Mouse (Mus musculus) midbrain, embryonic 16.5 days (tissue): ENCODE data around the gene Plxna2. TPM values are rescaled to one million over a fixed set of nuclear protein-coding genes. Genes with fewer than 3 reads are reported as not detected.

Experiments
- ATAC-seq: fragments of 200-750 bp; cut with Nextera tagmentation; 2 replicates; pipeline ENCODE4 v1.8.0; 2017; ENCODE audit warnings: moderate TSS enrichment
- H3K27ac ChIP-seq: fragments of 300-500 bp; sonication (generic); 2 replicates; pipeline ENCODE4 v1.5.1; 2014; ENCODE audit warnings: mild to moderate bottlenecking, low read length, mixed read lengths
- H3K27me3 ChIP-seq: fragments of 300-500 bp; sonication (generic); 2 replicates; pipeline ENCODE4 v1.6.1; 2014; ENCODE audit warnings: low read depth, low read length, mixed read lengths; ENCODE audit not compliant: control insufficient read depth, insufficient read depth
- H3K36me3 ChIP-seq: fragments of 300-500 bp; sonication (generic); 2 replicates; pipeline ENCODE4 v1.6.1; 2014; ENCODE audit warnings: mild to moderate bottlenecking, low read length, moderate library complexity, mixed read lengths; ENCODE audit not compliant: control insufficient read depth, insufficient read depth
- H3K4me1 ChIP-seq: fragments of 300-500 bp; sonication (generic); 2 replicates; pipeline ENCODE4 v1.6.1; 2014; ENCODE audit warnings: mild to moderate bottlenecking, low read length, mixed read lengths; ENCODE audit not compliant: control insufficient read depth, insufficient read depth
- H3K4me2 ChIP-seq: fragments of 300-500 bp; sonication (generic); 2 replicates; pipeline ENCODE4 v1.6.1; 2014; ENCODE audit warnings: mild to moderate bottlenecking, low read length, mixed read lengths
- H3K4me3 ChIP-seq: fragments of 300-500 bp; sonication (generic); 2 replicates; pipeline ENCODE4 v1.5.1; 2014; ENCODE audit warnings: low read depth, mild to moderate bottlenecking, low read length, moderate library complexity, mixed read lengths
- H3K9ac ChIP-seq: fragments of 300-500 bp; sonication (generic); 2 replicates; pipeline ENCODE4 v1.6.1; 2014; ENCODE audit warnings: low read depth, low read length, mixed read lengths
- H3K9me3 ChIP-seq: fragments of 300-500 bp; sonication (generic); replicated peaks from 2 replicates; pipeline ENCODE4 v1.6.1; 2014; ENCODE audit warnings: mild to moderate bottlenecking, low read length, mixed read lengths; ENCODE audit not compliant: control insufficient read depth, poor library complexity, severe bottlenecking
- WGBS: fragments of 180-500 bp; shearing (Covaris S2); extraction: QIAGEN DNeasy Blood & Tissue Kit; methylation state at CpG from one replicate; pipeline ENCODE4 v1.1.7; 2014; 5-methylcytosine and 5-hydroxymethylcytosine counted together
- polyA plus RNA-seq: library from polyadenylated mRNA; unstranded; fragments of >200 nt; fragmentation: Nextera tagmentation; extraction: Ambion mirVana; gene quantifications from 2 replicates; pipeline ENCODE4 v1.2.1, GENCODE M21; 2015

Gene Plxna2
- polyA plus RNA-seq, result 18.1 and 22.0 TPM in 2 replicates

DNA sequence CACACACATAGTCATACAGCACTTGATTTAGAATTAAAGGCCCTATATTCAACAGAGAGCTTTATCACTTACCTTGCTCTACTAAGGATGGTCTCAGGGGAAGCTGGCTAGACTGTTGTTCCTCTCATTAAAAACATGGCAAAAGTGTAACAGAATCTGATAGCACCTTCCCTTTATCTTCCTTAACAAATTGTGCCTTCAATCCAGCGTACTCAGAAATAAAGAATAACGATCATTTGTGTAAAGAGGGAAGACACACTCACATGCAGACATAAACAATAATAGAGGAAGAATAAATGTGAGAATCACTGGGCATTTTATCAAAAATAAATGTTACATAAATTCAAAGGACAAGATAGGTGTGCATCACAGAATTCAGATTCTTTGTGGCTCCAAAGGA is at the start of gene Plxna2:
TSS of gene Plxna2 (plus strand) at position 301 of the 400 bp plus-strand sequence.
- Histone ChIP-seq H3K4me2 (peak within 1 kb of the TSS; percentile 88), H3K36me3 (no peaks in the 10 kb centered on the region), H3K27ac (peak within 1 kb of the TSS; percentile 85), H3K9me3 (no peaks in the 10 kb centered on the region), H3K9ac (peak within 1 kb of the TSS; percentile 98), H3K4me1 (peaks cover 24% of the 10 kb centered on the region), H3K27me3 (no peaks in the 10 kb centered on the region), H3K4me3 (peak within 1 kb of the TSS; percentile 93)
- ATAC-seq, result no peak
- whole genome bisulfite sequencing, result 95% methylated on average over 2 of the region's 2 CpGs

- H3K9ac ChIP-seq, result no peak overlapping the region
- 52% methylated on average over 3 of the region's 3 CpGs for WGBS
- no peak for ATAC-seq
- H3K4me1 ChIP-seq, result no peaks in the 10 kb centered on the region
- no peak overlapping the region for H3K4me2 ChIP-seq
- no peaks in the 10 kb centered on the region for H3K9me3 ChIP-seq
- H3K27ac ChIP-seq, result no peak overlapping the region
- no peak overlapping the region for H3K4me3 ChIP-seq
- H3K27me3 ChIP-seq, result no peaks in the 10 kb centered on the region
- no peaks in the 10 kb centered on the region for H3K36me3 ChIP-seq
These were observed 44.1 kb upstream of the Plxna2 start for GRCm38 (mm10) chr1:194573870-194574269.

DNA sequence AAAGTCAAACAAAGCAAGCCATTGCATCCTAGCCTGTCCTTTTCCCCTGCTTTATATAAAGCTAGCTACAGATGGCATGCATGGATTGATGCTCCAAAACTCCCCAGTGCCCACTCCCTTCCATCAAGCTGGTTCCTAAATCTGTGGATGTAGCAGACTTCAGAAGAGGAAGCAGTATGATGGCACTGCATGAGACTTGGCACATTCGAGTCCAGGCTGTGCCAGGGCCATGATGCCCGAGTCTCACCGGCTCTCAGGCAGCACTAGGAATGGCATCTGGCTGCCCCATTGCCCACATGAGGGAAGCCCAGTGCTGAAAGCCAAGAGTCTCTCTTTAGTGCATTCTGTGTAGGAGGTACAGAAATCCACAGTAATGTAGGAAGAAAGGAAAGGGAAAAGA is 39.7 kb upstream of the Plxna2 start:
- Histone ChIP-seq H3K9ac (no peak overlapping the region), H3K27me3 (no peaks in the 10 kb centered on the region), H3K4me3 (no peak overlapping the region), H3K4me2 (no peak overlapping the region), H3K4me1 (no peaks in the 10 kb centered on the region), H3K27ac (no peak overlapping the region), H3K9me3 (no peaks in the 10 kb centered on the region), H3K36me3 (no peaks in the 10 kb centered on the region)
- ATAC-seq, result peak; percentile 36; the same call in 1 of the 2 replicates
- 81% methylated on average over 3 of the region's 3 CpGs for WGBS

- no peaks in the 10 kb centered on the region for H3K36me3 ChIP-seq
- no peak overlapping the region for H3K4me2 ChIP-seq
- no peak overlapping the region for H3K27ac ChIP-seq
- H3K9me3 ChIP-seq, result no peaks in the 10 kb centered on the region
- H3K4me1 ChIP-seq, result no peaks in the 10 kb centered on the region
- H3K4me3 ChIP-seq, result no peak overlapping the region
- no peak overlapping the region for H3K9ac ChIP-seq
- no peak for ATAC-seq
- H3K27me3 ChIP-seq, result no peaks in the 10 kb centered on the region
These were observed 37.5 kb upstream of the Plxna2 start for GRCm38 (mm10) chr1:194580539-194580938.

GRCm38 (mm10) chr1:194586670-194587069 is 31.3 kb upstream of the Plxna2 start:
- Histone ChIP-seq H3K4me3 (no peak overlapping the region), H3K36me3 (no peaks in the 10 kb centered on the region), H3K4me1 (no peaks in the 10 kb centered on the region), H3K27me3 (no peaks in the 10 kb centered on the region), H3K9me3 (no peaks in the 10 kb centered on the region), H3K9ac (no peak overlapping the region), H3K4me2 (no peak overlapping the region), H3K27ac (no peak overlapping the region)
- ATAC-seq, result no peak
- 53% methylated on average over 1 of the region's 1 CpGs for WGBS

DNA sequence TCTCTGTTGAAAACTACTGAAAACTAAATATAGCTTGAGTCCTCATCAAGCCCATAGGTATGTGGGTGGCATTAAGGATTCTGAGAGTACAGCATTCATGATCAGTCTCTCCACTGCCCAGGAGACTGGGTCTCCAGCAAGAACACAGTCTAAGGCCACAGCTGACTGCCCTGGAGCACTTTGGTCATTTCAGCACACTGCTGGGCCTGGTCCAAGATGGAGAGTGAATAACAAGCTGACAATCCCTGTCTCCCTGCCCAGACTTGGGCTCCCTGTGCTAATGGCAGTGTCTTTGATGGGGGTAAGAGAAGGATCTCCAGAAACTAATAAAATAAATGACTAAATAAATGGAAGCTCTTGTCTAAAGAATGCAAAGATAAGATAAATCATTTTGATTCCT is 30.5 kb upstream of the Plxna2 start:
- no peak for ATAC-seq
- H3K27ac ChIP-seq, result no peak overlapping the region

DNA sequence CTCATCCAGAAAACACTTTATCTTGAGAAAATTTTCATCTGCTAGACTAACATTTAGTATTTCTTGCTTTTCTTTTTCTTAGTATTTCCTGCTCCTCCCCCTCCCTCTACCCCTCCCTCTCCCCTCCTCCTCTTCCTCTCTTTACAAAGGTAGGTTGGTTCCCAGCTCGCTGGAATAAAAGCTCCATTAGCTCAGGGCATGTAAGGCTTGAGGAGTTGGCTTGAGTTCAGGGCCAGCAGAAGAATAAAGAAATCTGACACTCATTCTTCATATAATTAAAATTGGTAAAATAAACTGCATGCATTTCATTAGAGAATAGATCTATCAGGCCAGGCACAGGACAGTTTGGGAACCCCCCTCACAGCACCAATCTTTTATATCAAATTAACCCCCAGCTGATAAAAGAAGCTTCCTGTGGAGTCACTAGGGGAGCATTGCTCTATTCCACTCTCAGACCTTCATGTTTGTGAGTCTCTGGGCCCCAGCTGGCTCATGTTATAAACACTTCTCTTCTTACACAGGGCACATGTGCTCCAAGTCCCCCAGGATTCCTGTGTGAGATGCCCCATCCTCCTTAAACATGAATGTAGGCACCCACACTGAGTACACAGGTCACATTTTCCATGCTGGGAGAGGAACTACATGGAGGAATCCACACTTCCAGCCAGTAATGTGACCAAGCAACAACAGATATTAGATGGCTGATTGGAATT is 29.9 kb upstream of the Plxna2 start:
- no peak overlapping the region for H3K9ac ChIP-seq
- no peak overlapping the region for H3K27ac ChIP-seq
- no peaks in the 10 kb centered on the region for H3K36me3 ChIP-seq
- H3K27me3 ChIP-seq, result no peaks in the 10 kb centered on the region
- no peaks in the 10 kb centered on the region for H3K9me3 ChIP-seq
- 17% methylated on average over 1 of the region's 1 CpGs for WGBS
- no peak overlapping the region for H3K4me3 ChIP-seq
- ATAC-seq, result no peak
- no peaks in the 10 kb centered on the region for H3K4me1 ChIP-seq
- no peak overlapping the region for H3K4me2 ChIP-seq

More for the DNA sequence above, 30.5 kb upstream of the Plxna2 start:
- Histone ChIP-seq H3K9me3 (no peaks in the 10 kb centered on the region), H3K36me3 (no peaks in the 10 kb centered on the region), H3K4me3 (no peak overlapping the region), H3K9ac (no peak overlapping the region), H3K4me1 (no peaks in the 10 kb centered on the region), H3K27me3 (no peaks in the 10 kb centered on the region), H3K4me2 (no peak overlapping the region)

DNA sequence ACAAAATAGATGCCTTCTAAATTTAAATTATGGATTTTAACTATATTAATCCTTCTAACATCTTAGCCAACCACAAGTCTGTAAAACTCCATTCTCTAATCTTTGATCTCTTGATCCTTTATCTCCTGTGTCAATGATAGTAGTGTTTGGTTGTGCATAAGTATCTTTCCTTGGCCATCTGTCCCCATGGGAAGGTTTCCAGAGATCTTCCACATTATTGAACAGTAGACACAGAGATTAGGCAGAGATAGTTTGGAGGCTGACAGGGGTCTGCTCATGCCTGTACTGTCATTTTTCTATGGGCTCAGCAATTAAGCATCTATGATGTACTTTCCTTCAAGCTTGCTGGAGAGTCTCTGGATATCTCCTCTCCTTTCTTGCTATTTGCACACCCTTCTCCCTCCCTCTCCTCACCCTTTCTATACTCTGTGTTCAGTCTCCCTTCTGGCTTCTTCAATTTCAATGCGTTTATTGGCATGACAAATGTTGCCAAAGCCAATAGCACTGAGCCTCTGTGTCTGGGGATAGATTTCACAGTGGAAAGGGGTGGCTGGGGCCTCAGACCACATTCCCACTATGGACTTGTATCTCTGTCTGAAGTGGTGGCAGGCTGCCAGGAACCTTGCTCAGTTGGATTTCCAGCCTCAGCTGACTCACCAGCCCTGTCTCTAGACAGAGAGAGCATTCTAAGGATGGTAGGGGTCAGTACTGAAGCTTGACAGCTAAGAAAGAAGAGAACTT is 29.1 kb upstream of the Plxna2 start:
- H3K9ac ChIP-seq, result no peak overlapping the region
- no peaks in the 10 kb centered on the region for H3K4me1 ChIP-seq
- H3K4me2 ChIP-seq, result no peak overlapping the region
- no peak overlapping the region for H3K27ac ChIP-seq
- no peaks in the 10 kb centered on the region for H3K36me3 ChIP-seq
- WGBS, result 68% methylated on average over 1 of the region's 1 CpGs
- no peak overlapping the region for H3K4me3 ChIP-seq
- H3K9me3 ChIP-seq, result no peaks in the 10 kb centered on the region
- no peaks in the 10 kb centered on the region for H3K27me3 ChIP-seq
- ATAC-seq, result no peak

DNA sequence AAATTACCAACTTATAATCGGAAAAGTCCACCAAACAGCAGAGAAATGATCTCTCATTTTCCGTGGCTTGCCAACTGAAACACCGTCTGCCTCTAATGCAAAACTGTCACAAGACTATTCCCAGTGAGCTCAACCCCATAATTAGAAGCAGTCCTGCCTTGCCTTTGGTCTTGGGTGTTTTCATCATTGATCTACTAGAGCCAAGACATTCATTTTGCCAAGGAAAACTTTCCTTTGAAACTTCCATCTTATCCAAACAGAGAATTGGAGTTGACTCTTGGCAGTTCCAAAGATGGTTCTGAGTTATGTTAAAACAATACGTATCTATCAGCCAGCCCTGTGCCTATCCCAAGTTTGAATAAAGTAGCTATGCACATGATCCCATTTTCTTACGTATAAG is 24.9 kb upstream of the Plxna2 start:
- no peak for ATAC-seq
- Histone ChIP-seq H3K4me3 (no peak overlapping the region), H3K27me3 (no peaks in the 10 kb centered on the region), H3K4me1 (no peaks in the 10 kb centered on the region), H3K9ac (no peak overlapping the region), H3K9me3 (no peaks in the 10 kb centered on the region), H3K27ac (no peak overlapping the region), H3K4me2 (no peak overlapping the region), H3K36me3 (no peaks in the 10 kb centered on the region)
- 83% methylated on average over 5 of the region's 5 CpGs for WGBS
